Mouse (Mus musculus) heart, embryonic 11.5 days (tissue): ENCODE results near the gene Pigyl. TPM values are rescaled to one million over a fixed set of nuclear protein-coding genes. Genes with fewer than 3 reads are reported as not detected.

Experiments used
- ATAC-seq: fragments of 200-750 bp; cut with Nextera tagmentation; replicated peaks from 2 replicates; pipeline ENCODE4 v1.8.0; 2017; ENCODE audit warnings: moderate library complexity; ENCODE audit not compliant: insufficient number of reproducible peaks, low FRiP score, low TSS enrichment
- H3K27ac ChIP-seq: fragments of 300-500 bp; sonication (generic); 2 replicates; pipeline ENCODE4 v1.5.1; 2014; ENCODE audit warnings: mild to moderate bottlenecking, low read depth, low read length
- H3K27me3 ChIP-seq: fragments of 300-500 bp; sonication (generic); 2 replicates; pipeline ENCODE4 v1.6.1; 2014; ENCODE audit warnings: mild to moderate bottlenecking, low read length, mixed read lengths; ENCODE audit not compliant: control insufficient read depth, insufficient read depth
- H3K36me3 ChIP-seq: fragments of 300-500 bp; sonication (generic); 2 replicates; pipeline ENCODE4 v1.6.1; 2014; ENCODE audit warnings: mild to moderate bottlenecking, low read length, moderate library complexity, mixed read lengths; ENCODE audit not compliant: control insufficient read depth, insufficient read depth
- H3K4me1 ChIP-seq: fragments of 300-500 bp; sonication (generic); 2 replicates; pipeline ENCODE4 v1.6.1; 2014; ENCODE audit warnings: low read length; ENCODE audit not compliant: control insufficient read depth, insufficient read depth
- H3K4me2 ChIP-seq: fragments of 300-500 bp; sonication (generic); 2 replicates; pipeline ENCODE4 v1.6.1; 2014; ENCODE audit warnings: mild to moderate bottlenecking, moderate library complexity
- H3K4me3 ChIP-seq: fragments of 300-500 bp; sonication (generic); 2 replicates; pipeline ENCODE4 v1.5.1; 2014; ENCODE audit warnings: low read depth, low read length
- H3K9ac ChIP-seq: fragments of 300-500 bp; sonication (generic); 2 replicates; pipeline ENCODE4 v1.6.1; 2014; ENCODE audit warnings: mild to moderate bottlenecking, low read depth, low read length, moderate library complexity
- H3K9me3 ChIP-seq: fragments of 300-500 bp; sonication (generic); replicated peaks from 2 replicates; pipeline ENCODE4 v1.6.1; 2016; ENCODE audit warnings: low read length; ENCODE audit not compliant: control insufficient read depth
- WGBS: fragments of 180-500 bp; shearing (Covaris S2); extraction: QIAGEN DNeasy Blood & Tissue Kit; methylation state at CpG from one replicate; pipeline ENCODE4 v1.1.7; 2014; ENCODE audit not compliant: insufficient replicate concordance; 5-methylcytosine and 5-hydroxymethylcytosine counted together
- polyA plus RNA-seq: library from polyadenylated mRNA; unstranded; fragments of >200 nt; fragmentation: Nextera tagmentation; extraction: Ambion mirVana; gene quantifications from 2 replicates; pipeline ENCODE4 v1.2.1, GENCODE M21; 2014

Pigyl gene
- polyA plus RNA-seq, 1 experiment from 2014 or later, result 47.8 TPM

- Histone ChIP-seq H3K4me1 (0 out of 2 replicates have a peak, but pooled peaks cover 4% of the 10 kb centered on the region), H3K9me3 (no peaks in the 10 kb centered on the region), H3K9ac (no peak overlapping the region), H3K27ac (no peak overlapping the region), H3K36me3 (no peaks in the 10 kb centered on the region), H3K27me3 (no peaks in the 10 kb centered on the region), H3K4me3 (no peak overlapping the region), H3K4me2 (no peak overlapping the region)
- 66% methylated on average over 3 of the region's 3 CpGs for WGBS
- no peak for ATAC-seq
Observed at GRCm38 (mm10) chr9:22122005-22122404, 34.6 kb upstream of the Pigyl start.

DNA sequence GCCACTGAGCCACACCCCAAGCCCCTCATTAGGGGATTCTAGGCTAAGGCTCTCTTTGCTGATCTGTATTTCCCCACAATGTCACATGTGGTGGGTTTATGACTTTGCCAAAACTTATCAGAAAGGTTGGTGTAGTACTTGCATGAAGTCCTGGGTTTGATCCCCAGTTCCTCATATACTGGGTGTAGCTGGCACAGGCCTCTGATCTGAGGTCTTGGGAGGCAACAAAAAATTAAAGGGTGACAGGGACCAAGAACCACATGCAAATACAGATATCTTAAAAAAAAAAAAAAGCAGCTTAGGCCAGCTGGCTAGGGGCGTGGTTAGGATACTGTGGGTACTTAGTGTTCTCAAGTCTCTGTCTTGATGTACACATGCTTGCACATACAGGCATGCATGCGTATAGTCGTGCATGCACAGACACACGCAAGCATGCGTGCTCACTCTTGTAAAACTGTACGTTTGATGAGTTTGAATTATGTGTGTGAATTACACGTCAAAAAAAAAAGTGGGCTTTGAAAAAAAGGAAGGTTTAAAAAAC is 33.5 kb upstream of the Pigyl start:
- Histone ChIP-seq H3K27ac (no peak overlapping the region), H3K27me3 (no peaks in the 10 kb centered on the region), H3K4me3 (no peak overlapping the region), H3K9ac (no peak overlapping the region), H3K4me2 (no peak overlapping the region), H3K4me1 (no peaks in the 10 kb centered on the region), H3K36me3 (no peaks in the 10 kb centered on the region), H3K9me3 (no peaks in the 10 kb centered on the region)
- ATAC-seq, result no peak
- 81% methylated on average over 7 of the region's 7 CpGs for WGBS

- Histone ChIP-seq H3K4me3 (no peak overlapping the region), H3K4me1 (no peaks in the 10 kb centered on the region), H3K9me3 (no peaks in the 10 kb centered on the region), H3K27me3 (no peaks in the 10 kb centered on the region), H3K36me3 (no peaks in the 10 kb centered on the region), H3K9ac (no peak overlapping the region), H3K4me2 (no peak overlapping the region), H3K27ac (no peak overlapping the region)
- WGBS, result 85% methylated on average over 3 of the region's 3 CpGs
- ATAC-seq, result no peak
Observed at GRCm38 (mm10) chr9:22124169-22124568, 32.5 kb upstream of the Pigyl start.

DNA sequence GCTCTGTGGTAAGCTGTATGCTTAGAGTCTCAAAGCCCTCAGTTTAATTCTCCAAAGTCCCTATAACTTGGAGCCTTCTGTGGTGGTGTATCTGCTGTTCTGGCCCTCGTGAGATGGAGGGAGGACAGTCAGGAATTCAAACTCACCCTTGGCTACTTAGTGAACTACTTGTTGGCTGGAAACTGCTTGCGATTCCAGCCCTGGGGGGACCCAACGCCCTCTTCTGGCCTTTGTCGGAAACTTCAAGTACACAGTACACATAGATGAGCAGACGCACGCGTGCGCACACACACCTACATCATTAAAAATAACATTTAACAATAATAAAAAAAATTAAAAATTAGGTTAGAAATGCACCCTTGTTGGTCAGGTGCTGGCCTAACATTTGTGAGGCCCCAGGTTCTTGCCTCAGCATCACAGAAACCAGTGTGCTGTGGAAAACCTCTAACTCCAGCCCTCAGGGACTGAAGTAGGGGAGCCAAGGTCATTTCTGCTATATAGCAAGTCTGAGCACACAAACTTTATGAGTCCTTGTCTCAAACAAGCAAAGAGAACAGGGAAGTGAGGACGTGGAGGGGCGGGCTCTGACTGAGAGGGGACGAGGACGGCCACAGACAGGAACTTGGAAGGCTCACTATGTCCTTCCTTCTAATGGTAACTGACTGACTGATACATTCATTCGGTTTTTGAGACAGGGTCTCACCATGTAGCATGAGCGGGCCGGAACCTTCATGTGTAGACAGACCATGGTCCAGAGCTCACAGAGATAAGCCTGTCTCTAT is 31.2 kb upstream of the Pigyl start:
- Histone ChIP-seq H3K4me1 (no peaks in the 10 kb centered on the region), H3K9me3 (no peaks in the 10 kb centered on the region), H3K27ac (no peak overlapping the region), H3K4me2 (no peak overlapping the region), H3K27me3 (no peaks in the 10 kb centered on the region; the same call in 1 of the 2 replicates), H3K36me3 (no peaks in the 10 kb centered on the region), H3K9ac (no peak overlapping the region), H3K4me3 (no peak overlapping the region)
- no peak for ATAC-seq
- 86% methylated on average over 15 of the region's 15 CpGs for WGBS

- peaks cover 9% of the 10 kb centered on the region for H3K4me1 ChIP-seq
- no peaks in the 10 kb centered on the region for H3K36me3 ChIP-seq
- H3K27me3 ChIP-seq, result no peaks in the 10 kb centered on the region; the same call in none of the 2 replicates
- 0 out of 2 replicates have a peak, but pooled peaks have one; percentile 24 for ATAC-seq
- peak overlapping the region; percentile 45 for H3K4me3 ChIP-seq
- WGBS, result 2% methylated on average over 35 of the region's 35 CpGs
- H3K9me3 ChIP-seq, result no peaks in the 10 kb centered on the region
- no peak overlapping the region for H3K27ac ChIP-seq
- peak overlapping the region; percentile 69 for H3K9ac ChIP-seq
- H3K4me2 ChIP-seq, result peak overlapping the region; percentile 87
Observed at GRCm38 (mm10) chr9:22131226-22131981, 25.2 kb upstream of the Pigyl start.

- Histone ChIP-seq H3K36me3 (no peaks in the 10 kb centered on the region), H3K27me3 (no peaks in the 10 kb centered on the region; the same call in none of the 2 replicates), H3K4me2 (peak overlapping the region; percentile 87), H3K9ac (peak overlapping the region; percentile 69), H3K27ac (no peak overlapping the region), H3K4me3 (peak overlapping the region; percentile 45), H3K4me1 (peaks cover 9% of the 10 kb centered on the region), H3K9me3 (no peaks in the 10 kb centered on the region)
- 36% methylated on average over 11 of the region's 11 CpGs for WGBS
- ATAC-seq, result no peak
Observed at GRCm38 (mm10) chr9:22132220-22132619, 24.4 kb upstream of the Pigyl start.

- WGBS, result 68% methylated on average over 7 of the region's 7 CpGs
- Histone ChIP-seq H3K9me3 (no peaks in the 10 kb centered on the region), H3K36me3 (no peaks in the 10 kb centered on the region), H3K4me2 (peak overlapping the region; percentile 87), H3K4me1 (peaks cover 9% of the 10 kb centered on the region), H3K27ac (peak overlapping the region; percentile 75; the same call in 1 of the 2 replicates), H3K4me3 (peak overlapping the region; percentile 45), H3K27me3 (peaks cover 3% of the 10 kb centered on the region), H3K9ac (peak overlapping the region; percentile 64)
- ATAC-seq, result no peak
Observed at GRCm38 (mm10) chr9:22134246-22134890, 22.3 kb upstream of the Pigyl start.

DNA sequence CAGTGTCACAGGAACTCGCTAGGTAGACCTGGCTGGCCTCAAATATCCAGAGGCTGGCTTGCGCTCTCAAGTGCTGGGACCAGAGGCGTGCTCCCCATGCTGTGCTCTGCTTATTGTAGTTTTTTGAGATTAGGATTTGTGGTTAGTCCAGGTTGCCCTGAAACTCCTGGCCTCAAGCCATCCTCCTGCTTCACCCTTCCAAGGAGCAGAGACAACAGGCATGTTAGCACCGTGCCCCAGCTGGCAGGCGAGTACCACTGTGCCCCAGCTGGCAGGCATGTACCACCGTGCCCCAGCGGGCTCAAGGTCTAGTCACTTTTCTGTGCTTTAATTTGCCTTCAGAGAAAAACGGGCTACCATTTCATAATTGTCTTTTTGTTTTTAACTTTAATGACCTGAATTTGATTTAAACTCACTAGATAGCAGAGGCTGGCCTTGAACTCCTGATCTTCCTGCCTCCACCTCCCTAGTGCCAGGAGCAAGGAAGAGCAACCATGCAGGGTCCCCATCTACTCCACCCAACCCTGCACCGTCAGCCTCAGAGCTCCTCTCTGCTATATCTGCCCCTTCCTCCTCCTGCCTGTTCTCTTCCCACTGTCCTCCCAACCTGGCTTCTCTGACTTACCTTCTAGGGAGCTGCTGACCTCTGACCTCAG is 21.5 kb upstream of the Pigyl start:
- no peak overlapping the region for H3K4me2 ChIP-seq
- peaks cover 3% of the 10 kb centered on the region; the same call in 1 of the 2 replicates for H3K27me3 ChIP-seq
- WGBS, result 75% methylated on average over 9 of the region's 9 CpGs
- ATAC-seq, result 0 out of 2 replicates have a peak, but pooled peaks have one; percentile 4
- no peaks in the 10 kb centered on the region for H3K36me3 ChIP-seq
- peaks cover 9% of the 10 kb centered on the region for H3K4me1 ChIP-seq
- peak overlapping the region; percentile 45 for H3K4me3 ChIP-seq
- H3K9ac ChIP-seq, result peak overlapping the region; percentile 64
- no peaks in the 10 kb centered on the region for H3K9me3 ChIP-seq
- peak overlapping the region; percentile 75 for H3K27ac ChIP-seq
